Mouse (Mus musculus): ENCODE measurements around the gene Prkcd.

DNA sequence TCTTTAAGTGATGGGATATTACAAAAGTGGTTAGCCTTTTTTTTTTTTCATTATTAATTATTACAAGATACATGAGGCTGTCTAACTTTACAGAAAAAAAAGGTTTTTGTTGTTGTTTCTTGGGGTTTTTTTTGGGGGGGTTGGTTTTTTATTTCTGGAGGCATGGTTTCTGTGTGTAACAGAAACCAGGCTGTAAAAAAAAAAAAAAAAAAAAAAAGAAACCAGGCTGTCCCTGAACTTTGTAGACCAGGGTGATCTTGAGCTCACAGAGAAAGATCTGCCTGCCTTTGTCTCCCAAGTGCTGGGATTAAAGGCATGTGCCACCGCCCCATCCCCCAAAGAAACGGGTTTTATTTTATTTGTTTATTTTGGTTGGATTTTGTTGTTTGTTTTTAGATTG lies 74.0 kb downstream of the Prkcd start:
- TF ChIP-seq CTCF (IDR thresholded peaks at IDR 0.05; ENCODE audit: low read depth), result no peak
- TF ChIP-seq EP300 (IDR thresholded peaks at IDR 0.05; ENCODE audit: low read depth), result no peak

All from heart, postnatal 0 days (tissue).